Mouse (Mus musculus) adrenal gland, postnatal 10 days (tissue): ENCODE measurements around the gene Slc2a9. TPM values are rescaled to one million over a fixed set of nuclear protein-coding genes. Genes with fewer than 3 reads are reported as not detected.

ENCODE experiments used
- DNase-seq: peaks from one replicate; pipeline ENCODE4 v3.0.0; 2021; ENCODE audit warnings: mixed read lengths
- total RNA-seq, 2 experiments: library from RNA; stranded (reverse); gene quantifications; 2 replicates each; pipeline ENCODE4 v1.2.3; 2021

Gene Slc2a9
- total RNA-seq, 2 experiments from 2014 or later, result 10.6 to 11.1 TPM

- DNase-seq, result peak; percentile 93
These were observed 32.9 kb downstream of the Slc2a9 start for GRCm38 (mm10) chr5:38469891-38470578.

DNA sequence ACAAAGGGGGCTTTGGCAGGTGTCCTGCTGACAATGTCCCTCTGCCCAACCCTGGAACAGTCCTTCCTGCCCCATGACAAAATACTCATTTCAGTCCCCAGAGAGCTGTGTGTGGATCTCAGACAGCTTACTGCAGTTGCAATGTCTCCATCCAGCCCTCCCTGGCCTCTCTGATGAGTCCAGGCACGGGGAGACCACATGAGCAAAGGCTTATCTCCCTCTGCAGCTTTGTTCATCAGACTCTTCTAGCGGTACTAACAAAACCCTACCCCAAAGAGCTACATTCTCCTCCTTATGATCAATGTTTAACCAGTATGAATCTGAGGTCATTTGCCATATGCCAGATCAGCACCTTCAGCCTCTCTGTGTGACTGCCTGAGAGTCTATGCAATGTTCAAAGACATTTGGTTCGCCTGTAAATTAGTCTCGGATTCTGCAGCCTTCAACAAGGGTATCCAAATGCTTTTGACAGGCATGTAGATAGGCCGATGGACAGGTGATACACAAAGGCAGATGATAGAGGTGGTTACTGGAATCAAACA lies 36.3 kb downstream of the Slc2a9 start:
- no peak for DNase-seq

DNA sequence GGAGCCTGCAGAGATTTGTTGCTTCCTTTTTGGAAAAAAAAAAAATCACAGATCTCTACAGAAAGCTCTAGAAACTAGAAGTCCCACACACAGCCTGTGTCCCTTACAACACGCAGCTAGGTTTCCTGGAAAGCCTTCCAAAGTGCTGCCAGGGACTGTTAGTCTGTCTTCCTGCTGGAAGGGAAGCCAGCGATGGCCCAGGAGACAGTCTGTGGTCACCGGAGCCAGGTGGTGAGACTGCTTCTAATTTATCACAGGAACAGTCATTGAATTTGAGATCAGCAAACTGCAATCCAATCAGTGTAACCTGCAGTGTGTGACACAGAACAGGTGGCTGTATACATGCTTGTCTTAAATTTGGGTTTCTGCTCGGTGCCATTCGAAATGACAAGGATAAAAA lies 41.7 kb downstream of the Slc2a9 start:
- no peak for DNase-seq

- DNase-seq, result no peak
These were observed 52.0 kb downstream of the Slc2a9 start for GRCm38 (mm10) chr5:38450936-38451335.

DNA sequence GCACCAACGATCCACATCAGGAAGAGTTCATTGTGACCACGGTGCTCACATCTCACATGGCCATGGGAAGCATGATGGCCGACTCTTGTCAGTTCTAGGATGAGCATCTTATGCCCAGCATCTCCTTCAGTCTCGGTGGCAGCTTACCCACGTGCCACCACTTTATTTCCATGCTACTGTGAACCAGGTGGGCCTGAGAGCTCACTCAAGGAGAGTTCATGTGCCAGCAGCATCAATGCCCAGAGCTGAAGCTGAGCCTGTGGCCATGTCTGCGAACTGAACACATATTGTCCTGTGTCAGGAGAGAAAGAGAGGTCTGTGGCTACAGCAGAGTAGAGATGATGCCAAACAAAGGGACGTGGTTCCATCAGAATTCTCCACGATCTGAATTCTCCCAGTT lies 53.3 kb downstream of the Slc2a9 start:
- no peak for DNase-seq

GRCm38 (mm10) chr5:38448121-38448520 lies 54.8 kb downstream of the Slc2a9 start:
- no peak for DNase-seq

- DNase-seq, result peak; percentile 24
These were observed 56.5 kb downstream of the Slc2a9 start for GRCm38 (mm10) chr5:38446316-38446975.

GRCm38 (mm10) chr5:38441088-38441839 lies 61.7 kb downstream of the Slc2a9 start:
- no peak for DNase-seq

- no peak for DNase-seq
These were observed 62.5 kb downstream of the Slc2a9 start for GRCm38 (mm10) chr5:38440252-38441005.

GRCm38 (mm10) chr5:38436681-38437080 lies 66.3 kb downstream of the Slc2a9 start:
- DNase-seq, result no peak

- DNase-seq, result no peak
These were observed 68.1 kb downstream of the Slc2a9 start for GRCm38 (mm10) chr5:38434875-38435274.

- DNase-seq, result no peak
These were observed 71.7 kb downstream of the Slc2a9 start for GRCm38 (mm10) chr5:38431201-38431600.

- DNase-seq, result no peak
These were observed 73.8 kb downstream of the Slc2a9 start for GRCm38 (mm10) chr5:38429106-38429505.

GRCm38 (mm10) chr5:38427757-38428156 lies 75.2 kb downstream of the Slc2a9 start:
- no peak for DNase-seq

GRCm38 (mm10) chr5:38425569-38425968 lies 77.4 kb downstream of the Slc2a9 start:
- no peak for DNase-seq

GRCm38 (mm10) chr5:38422426-38422825 lies 80.5 kb downstream of the Slc2a9 start:
- DNase-seq, result no peak

DNA sequence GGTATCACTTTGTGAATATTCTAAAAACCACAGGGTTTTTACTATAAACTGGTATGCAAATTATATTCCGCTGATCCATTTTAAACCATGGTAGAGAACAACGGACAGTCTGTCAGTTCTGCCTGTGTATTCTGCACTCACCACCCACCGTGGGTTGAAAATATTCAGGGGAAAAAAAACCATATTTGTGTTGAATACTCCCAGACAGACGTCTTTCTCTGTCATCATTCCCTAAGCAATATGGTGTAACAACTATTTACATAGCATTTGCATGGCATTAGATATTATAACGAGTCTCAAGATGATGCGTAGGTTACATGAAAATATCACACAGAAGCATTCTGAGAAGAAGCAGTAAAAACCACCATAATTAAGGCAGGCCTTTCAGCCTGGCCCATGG lies 84.1 kb downstream of the Slc2a9 start:
- DNase-seq, result no peak

DNA sequence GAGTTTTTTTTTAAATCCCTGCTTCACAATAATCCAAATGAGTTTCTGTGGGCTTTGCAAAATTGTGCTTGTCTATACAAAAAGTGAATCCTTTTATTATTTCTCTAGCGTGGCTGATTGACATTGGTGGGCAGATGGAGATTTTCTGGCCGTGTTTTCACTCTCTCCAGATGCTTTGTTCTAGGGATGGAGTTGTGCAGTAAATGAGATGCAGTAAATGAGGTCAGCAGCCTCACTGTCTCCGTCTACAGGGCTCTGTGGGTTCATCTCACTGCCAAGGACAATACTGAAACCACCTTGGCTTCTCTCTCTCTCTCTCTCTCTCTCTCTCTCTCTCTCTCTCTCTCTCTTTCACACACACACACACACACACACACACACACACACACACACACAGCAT lies 99.3 kb downstream of the Slc2a9 start:
- no peak for DNase-seq

DNA sequence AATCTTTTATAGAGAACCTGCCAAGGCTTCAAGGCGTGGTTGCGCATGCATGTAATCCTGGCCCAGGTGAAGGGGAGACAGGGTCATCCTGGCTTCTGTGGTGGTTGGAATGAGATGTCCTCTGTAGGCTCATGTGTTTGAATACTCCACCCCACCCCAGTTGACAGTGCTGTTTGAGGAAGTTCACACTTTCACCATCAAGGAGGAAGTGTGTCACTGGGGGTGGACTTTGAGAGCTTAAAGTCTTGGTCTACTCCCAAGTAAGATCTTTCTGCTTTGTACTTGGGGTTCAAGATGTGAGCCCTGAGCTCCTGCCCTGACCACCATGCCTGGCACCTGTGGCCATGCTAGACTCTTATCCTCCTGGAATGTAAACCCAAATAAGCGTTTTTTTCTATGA lies 100.7 kb downstream of the Slc2a9 start:
- no peak for DNase-seq

GRCm38 (mm10) chr5:38388857-38389256 lies 114.1 kb downstream of the Slc2a9 start:
- no peak for DNase-seq

- no peak for DNase-seq
These were observed 114.5 kb downstream of the Slc2a9 start for GRCm38 (mm10) chr5:38388420-38388823.

DNA sequence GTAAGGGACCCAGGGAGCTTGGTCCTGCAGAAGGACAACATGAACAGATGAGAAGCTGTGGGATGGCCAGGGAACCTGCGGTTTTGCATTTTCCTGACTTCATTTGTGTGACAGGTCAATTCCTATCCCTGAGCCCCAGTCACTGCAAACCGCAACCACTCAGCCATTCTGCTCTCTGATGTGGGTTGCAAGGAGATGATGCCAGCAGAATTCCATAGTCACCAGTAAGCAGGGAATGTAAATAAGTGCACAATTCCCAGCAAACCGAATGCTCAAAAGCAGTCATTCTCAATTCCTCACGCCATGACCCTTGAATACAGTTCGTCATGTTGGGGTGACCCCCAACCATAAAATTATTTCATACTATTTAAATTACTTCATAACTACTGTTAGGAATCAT lies 123.0 kb downstream of the Slc2a9 start:
- DNase-seq, result no peak
